Mouse (Mus musculus) forebrain, embryonic 12.5 days (tissue): ENCODE measurements around the gene Trpc4ap. TPM values are rescaled to one million over a fixed set of nuclear protein-coding genes. Genes with fewer than 3 reads are reported as not detected.

Experiments
- ATAC-seq: fragments of 200-750 bp; cut with Nextera tagmentation; 2 replicates; pipeline ENCODE4 v1.8.0; 2017; ENCODE audit warnings: moderate TSS enrichment; ENCODE audit not compliant: low FRiP score
- H3K27ac ChIP-seq: fragments of 300-500 bp; sonication (generic); 2 replicates; pipeline ENCODE4 v1.5.1; 2016; ENCODE audit warnings: mild to moderate bottlenecking
- H3K27me3 ChIP-seq: fragments of 300-500 bp; sonication (generic); 2 replicates; pipeline ENCODE4 v1.6.1; 2016; ENCODE audit warnings: mild to moderate bottlenecking
- H3K36me3 ChIP-seq: fragments of 300-500 bp; sonication (generic); replicated peaks from 2 replicates; pipeline ENCODE4 v1.6.1; 2016; ENCODE audit warnings: mild to moderate bottlenecking
- H3K4me1 ChIP-seq: fragments of 300-500 bp; sonication (generic); 2 replicates; pipeline ENCODE4 v1.6.1; 2016
- H3K4me2 ChIP-seq: fragments of 300-500 bp; sonication (generic); 2 replicates; pipeline ENCODE4 v1.6.1; 2016; ENCODE audit warnings: mild to moderate bottlenecking, moderate library complexity
- H3K4me3 ChIP-seq: fragments of 300-500 bp; sonication (generic); replicated peaks from 2 replicates; pipeline ENCODE4 v1.5.1; 2016; ENCODE audit warnings: mild to moderate bottlenecking
- H3K9ac ChIP-seq: fragments of 300-500 bp; sonication (generic); 2 replicates; pipeline ENCODE4 v1.6.1; 2016; ENCODE audit warnings: mild to moderate bottlenecking
- H3K9me3 ChIP-seq: fragments of 300-500 bp; sonication (generic); 2 replicates; pipeline ENCODE4 v1.6.1; 2016
- WGBS: fragments of 180-500 bp; shearing (Covaris S2); methylation state at CpG from one replicate; pipeline ENCODE4 v1.1.7; 2016; 5-methylcytosine and 5-hydroxymethylcytosine counted together
- microRNA counts: library from miRNA; unstranded; fragments of <30 nt; microRNA quantifications from one replicate; lab custom pipeline; 2017
- microRNA-seq: library from miRNA; unstranded; fragments of <30 nt; microRNA quantifications from one replicate; pipeline ENCODE4, GENCODE M21; 2017
- polyA plus RNA-seq: library from polyadenylated mRNA; unstranded; fragments of >200 nt; fragmentation: Nextera tagmentation; extraction: Ambion mirVana; gene quantifications from 2 replicates; pipeline ENCODE4 v1.2.1, GENCODE M21; 2016

Gene Trpc4ap
- polyA plus RNA-seq, 1 experiment from 2014 or later, result 159 TPM

DNA sequence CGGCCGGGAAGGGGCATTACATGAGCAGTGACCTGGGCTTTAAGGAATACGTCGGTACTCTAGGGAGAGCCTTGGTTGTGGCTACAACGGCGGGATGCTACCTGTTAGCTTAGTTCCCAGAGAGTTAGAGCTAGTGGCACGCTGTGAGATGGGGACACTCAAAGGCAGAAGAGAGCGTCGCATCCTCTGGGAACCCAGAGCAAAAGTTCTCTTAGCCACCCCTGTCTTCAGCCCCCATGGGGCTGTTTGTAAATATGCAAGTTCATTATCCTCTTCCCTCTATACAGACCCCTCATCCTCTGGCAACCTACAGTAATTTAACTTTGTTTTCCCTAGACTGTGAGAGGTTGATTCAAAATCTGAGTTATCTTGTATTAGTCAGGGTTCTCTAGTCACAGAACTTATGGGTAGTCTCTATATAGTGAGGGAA, 99.3 kb downstream of the Trpc4ap start:
- Histone ChIP-seq H3K36me3 (no peaks in the 10 kb centered on the region), H3K27me3 (peaks cover 11% of the 10 kb centered on the region; the same call in 1 of the 2 replicates), H3K9me3 (no peaks in the 10 kb centered on the region), H3K4me2 (peak overlapping the region; percentile 77), H3K9ac (peak overlapping the region; percentile 61), H3K4me3 (peak overlapping the region; percentile 60), H3K27ac (no peak overlapping the region), H3K4me1 (peaks cover 9% of the 10 kb centered on the region)
- ATAC-seq, result no peak
- WGBS, result 1% methylated on average over 9 of the region's 9 CpGs

DNA sequence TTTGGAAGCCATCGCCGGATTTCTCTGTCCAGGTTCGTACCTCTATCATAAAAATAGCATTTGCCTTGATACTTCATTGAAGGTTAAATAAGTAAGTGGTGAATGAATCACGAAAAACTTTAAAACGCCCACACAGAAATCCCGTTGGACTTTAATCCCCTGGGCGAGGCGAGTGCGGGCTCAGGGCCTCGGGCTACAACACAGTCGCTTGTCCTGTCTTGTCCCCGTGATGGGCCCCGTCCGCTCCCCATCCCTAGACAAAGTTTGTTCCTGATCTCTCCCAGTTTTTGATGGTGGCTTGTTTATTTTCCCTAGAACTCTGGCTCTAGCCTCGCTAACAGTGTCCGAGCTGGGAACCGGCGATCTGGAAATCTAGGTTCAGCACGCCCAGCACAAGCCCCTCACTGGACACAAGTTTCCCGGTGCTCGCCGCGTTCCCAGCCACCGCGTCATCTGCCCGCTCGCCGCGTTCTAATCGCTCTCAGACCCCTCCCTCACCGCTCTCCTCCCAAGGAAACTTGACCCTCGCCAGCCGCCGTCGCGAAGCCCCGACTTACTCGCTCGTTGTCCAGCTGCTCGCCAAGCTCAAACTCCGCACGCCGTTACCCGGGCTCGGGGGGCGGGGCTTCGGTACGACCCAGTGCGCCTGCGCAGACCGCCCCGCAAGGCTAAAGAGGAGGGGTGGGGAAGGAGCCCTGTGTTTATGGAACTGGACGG, 99.9 kb downstream of the Trpc4ap start, which contains the start of gene Gss:
Gene Gss, minus strand, starts transcription at position 674 of the 717 bp plus-strand sequence.
- H3K4me1 ChIP-seq, result peaks cover 9% of the 10 kb centered on the region
- peak within 1 kb of the TSS; percentile 61 for H3K9ac ChIP-seq
- H3K36me3 ChIP-seq, result no peaks in the 10 kb centered on the region
- peak within 1 kb of the TSS; percentile 82 for H3K27ac ChIP-seq
- peak; percentile 92 for ATAC-seq
- H3K4me2 ChIP-seq, result peak within 1 kb of the TSS; percentile 77
- H3K27me3 ChIP-seq, result peaks cover 11% of the 10 kb centered on the region; the same call in 1 of the 2 replicates
- H3K4me3 ChIP-seq, result peak within 1 kb of the TSS; percentile 60
- no peaks in the 10 kb centered on the region for H3K9me3 ChIP-seq
- WGBS, result under 1% methylated on average over 53 of the region's 53 CpGs

DNA sequence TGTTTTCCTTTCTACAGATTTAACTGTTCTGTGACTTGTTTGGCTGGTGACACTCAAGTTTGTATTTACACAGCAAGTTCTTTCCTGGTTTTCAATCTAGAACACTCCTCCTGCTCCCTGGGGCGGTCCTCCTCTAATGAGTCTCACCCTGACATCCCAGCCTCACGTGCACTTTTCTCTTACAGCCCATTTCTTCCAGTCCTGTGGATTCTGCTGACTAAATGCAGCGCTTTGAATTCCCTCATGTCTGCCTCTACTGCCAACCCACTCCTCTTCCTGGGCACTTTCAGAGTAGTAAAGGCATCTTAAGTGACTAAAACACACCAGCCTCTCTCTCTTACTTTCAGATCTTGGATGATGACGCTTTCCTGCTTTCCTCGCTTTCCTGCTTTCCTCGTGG, 100.5 kb downstream of the Trpc4ap start:
- H3K27me3 ChIP-seq, result peaks cover 9% of the 10 kb centered on the region; the same call in 1 of the 2 replicates
- peak overlapping the region; percentile 61 for H3K9ac ChIP-seq
- no peaks in the 10 kb centered on the region for H3K36me3 ChIP-seq
- WGBS, result 5% methylated on average over 6 of the region's 6 CpGs
- peak overlapping the region; percentile 60 for H3K4me3 ChIP-seq
- H3K9me3 ChIP-seq, result no peaks in the 10 kb centered on the region
- H3K4me1 ChIP-seq, result peaks cover 9% of the 10 kb centered on the region
- no peak for ATAC-seq
- H3K27ac ChIP-seq, result peak overlapping the region; percentile 82; the same call in 1 of the 2 replicates
- H3K4me2 ChIP-seq, result peak overlapping the region; percentile 77

DNA sequence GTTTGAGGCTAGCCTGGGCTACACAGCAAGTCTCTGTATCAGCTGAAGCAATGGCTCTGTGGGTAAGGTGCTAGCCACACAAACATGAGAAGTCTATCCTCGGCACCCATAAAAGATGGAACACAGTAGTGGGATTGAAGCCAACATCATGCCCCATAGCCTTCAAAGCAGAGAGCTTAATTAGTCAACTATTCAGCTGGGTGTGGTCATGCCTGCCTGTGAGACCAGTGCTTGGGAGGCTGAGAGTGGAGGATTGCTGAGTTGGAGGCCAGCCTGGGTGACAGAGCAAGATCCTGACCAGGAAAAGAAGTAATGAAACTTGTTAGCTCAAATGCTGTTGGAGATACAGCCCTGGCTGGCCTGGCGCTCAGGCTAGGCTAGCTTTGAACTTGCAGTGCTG, 101.3 kb downstream of the Trpc4ap start:
- Histone ChIP-seq H3K27ac (no peak overlapping the region), H3K9ac (no peak overlapping the region), H3K4me2 (no peak overlapping the region), H3K27me3 (peaks cover 2% of the 10 kb centered on the region; the same call in 1 of the 2 replicates), H3K9me3 (no peaks in the 10 kb centered on the region), H3K4me3 (no peak overlapping the region), H3K36me3 (no peaks in the 10 kb centered on the region), H3K4me1 (peaks cover 11% of the 10 kb centered on the region)
- no peak for ATAC-seq
- WGBS, result 85% methylated on average over 2 of the region's 2 CpGs

DNA sequence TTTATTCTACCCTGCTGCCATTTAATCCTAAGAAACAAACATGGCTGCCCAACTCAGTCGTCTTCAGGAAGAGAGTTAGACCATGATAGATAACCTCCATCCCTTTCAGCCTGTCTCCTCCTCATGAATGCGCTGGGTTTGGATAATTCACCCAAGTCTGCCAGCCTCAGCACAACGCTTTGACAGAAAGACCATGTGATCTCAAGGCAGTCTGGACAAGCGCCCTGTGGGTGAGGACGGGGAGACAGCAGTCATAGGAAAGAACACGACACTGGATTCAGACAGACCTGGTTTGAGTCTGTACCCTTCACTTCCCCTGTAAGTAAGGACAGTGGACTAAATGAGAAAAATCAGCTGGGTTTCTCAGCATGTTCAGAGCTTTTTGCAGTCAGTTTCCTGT, 102.7 kb downstream of the Trpc4ap start:
- no peaks in the 10 kb centered on the region for H3K36me3 ChIP-seq
- no peaks in the 10 kb centered on the region for H3K9me3 ChIP-seq
- no peak overlapping the region for H3K4me2 ChIP-seq
- H3K4me1 ChIP-seq, result peaks cover 20% of the 10 kb centered on the region
- H3K4me3 ChIP-seq, result no peak overlapping the region
- no peak overlapping the region for H3K27ac ChIP-seq
- no peak overlapping the region for H3K9ac ChIP-seq
- 80% methylated on average over 6 of the region's 6 CpGs for WGBS
- H3K27me3 ChIP-seq, result no peaks in the 10 kb centered on the region
- ATAC-seq, result no peak

DNA sequence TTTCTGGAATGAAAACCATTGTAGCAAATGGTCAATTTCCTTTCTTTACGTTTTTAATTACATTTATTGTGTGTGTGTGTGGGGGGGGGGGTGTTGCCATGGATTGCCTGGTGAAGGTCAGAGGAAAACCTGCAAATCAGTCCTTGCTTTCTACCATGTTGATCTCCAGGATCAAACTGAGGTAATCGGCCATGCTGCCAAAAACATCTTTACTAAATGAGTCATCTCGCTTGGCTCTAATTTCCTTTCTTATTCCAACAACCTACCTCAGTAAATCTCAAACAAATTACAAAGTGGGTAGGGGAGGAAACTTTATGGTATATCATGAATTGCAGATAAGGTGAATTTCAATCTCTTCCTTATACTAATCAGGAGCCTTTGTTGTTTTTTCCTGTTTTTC, 104.0 kb downstream of the Trpc4ap start:
- Histone ChIP-seq H3K4me3 (no peak overlapping the region), H3K4me2 (no peak overlapping the region), H3K36me3 (no peaks in the 10 kb centered on the region), H3K27me3 (no peaks in the 10 kb centered on the region), H3K4me1 (peaks cover 20% of the 10 kb centered on the region), H3K27ac (no peak overlapping the region), H3K9me3 (no peaks in the 10 kb centered on the region), H3K9ac (no peak overlapping the region)
- no peak for ATAC-seq
- WGBS, result 90% methylated on average over 3 of the region's 3 CpGs

DNA sequence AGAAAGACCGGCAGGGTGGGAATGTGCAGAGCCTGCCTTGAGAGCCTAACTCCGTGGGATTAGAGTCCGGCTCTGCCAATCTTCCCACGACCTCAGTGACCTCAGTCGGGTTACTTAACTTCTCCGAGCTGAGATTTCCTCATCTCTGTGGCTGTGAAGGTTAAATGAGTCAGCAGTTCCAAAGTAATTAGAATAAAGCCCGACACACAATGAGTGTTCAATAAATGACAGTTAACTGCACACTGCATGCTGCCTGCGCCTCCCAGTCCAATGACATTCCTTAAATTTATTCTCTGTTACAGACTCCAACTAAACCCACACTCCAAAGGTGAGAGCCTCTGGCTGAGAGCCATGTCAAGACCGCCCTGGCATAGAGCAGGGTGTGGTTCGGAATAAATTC, 106.7 kb downstream of the Trpc4ap start:
- Histone ChIP-seq H3K9me3 (no peaks in the 10 kb centered on the region), H3K4me1 (peaks cover 10% of the 10 kb centered on the region; the same call in 1 of the 2 replicates), H3K4me2 (no peak overlapping the region), H3K4me3 (no peak overlapping the region), H3K36me3 (no peaks in the 10 kb centered on the region), H3K27ac (no peak overlapping the region), H3K27me3 (no peaks in the 10 kb centered on the region), H3K9ac (0 out of 2 replicates have a peak overlapping the region, but pooled peaks have one; percentile 12)
- 31% methylated on average over 10 of the region's 10 CpGs for WGBS
- ATAC-seq, result no peak

DNA sequence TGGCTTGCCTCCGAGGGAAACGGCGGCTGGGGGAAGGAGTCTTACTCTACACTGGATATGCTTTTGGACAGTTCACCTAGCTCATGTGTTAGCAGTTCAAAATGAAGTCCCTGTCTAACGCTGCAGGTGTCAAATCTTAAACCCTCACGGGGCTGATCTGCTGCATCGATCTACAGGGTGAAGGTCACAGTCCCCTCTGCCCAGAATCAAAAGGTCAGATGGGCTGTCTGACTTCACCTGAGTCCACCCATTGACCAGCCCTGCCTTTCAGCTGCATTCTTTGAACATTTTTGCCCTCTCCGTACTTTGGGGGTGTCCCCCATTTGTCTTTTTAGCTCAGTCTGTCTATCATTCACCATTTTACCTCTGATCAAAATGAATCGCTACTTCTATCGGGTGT, 107.1 kb downstream of the Trpc4ap start:
- H3K27me3 ChIP-seq, result no peaks in the 10 kb centered on the region
- 59% methylated on average over 9 of the region's 9 CpGs for WGBS

More for the DNA sequence above, 107.1 kb downstream of the Trpc4ap start:
- no peak for ATAC-seq
- H3K27ac ChIP-seq, result no peak overlapping the region
- H3K9me3 ChIP-seq, result no peaks in the 10 kb centered on the region
- H3K4me1 ChIP-seq, result peaks cover 10% of the 10 kb centered on the region; the same call in 1 of the 2 replicates
- H3K4me3 ChIP-seq, result no peak overlapping the region
- no peak overlapping the region for H3K4me2 ChIP-seq
- H3K36me3 ChIP-seq, result no peaks in the 10 kb centered on the region
- H3K9ac ChIP-seq, result 0 out of 2 replicates have a peak overlapping the region, but pooled peaks have one; percentile 12

MicroRNA genes within 50 kb of the gene (microRNA counts, 519-probe panel; counts per million panel counts)
- not detected for microRNA mmu-miR-499 (lab: Ali Mortazavi, UCI)

Small RNA genes within 50 kb of the gene (microRNA-seq; reads per million reads assigned to microRNA genes)
- 4.6 reads per million, percentile 16 among the genes with 10 or more reads in this experiment for gene Mir499

Other genes starting within 250 kb of the Trpc4ap start
- gene Ncoa6, start 218.5 kb downstream of the Trpc4ap start, polyA plus RNA-seq, result 37.8 and 38.3 TPM in 2 replicates
- 22.5 and 22.9 TPM in 2 replicates for gene Acss2, start 174.4 kb downstream of the Trpc4ap start, polyA plus RNA-seq
- 27.5 and 32.1 TPM in 2 replicates for gene Ggt7, start 174.1 kb downstream of the Trpc4ap start, polyA plus RNA-seq
- gene Gss, start 99.6 kb downstream of the Trpc4ap start, polyA plus RNA-seq, result 16.6 and 20.0 TPM in 2 replicates
- 0.66 and 1.0 TPM in 2 replicates for gene Myh7b, start 81.2 kb downstream of the Trpc4ap start, polyA plus RNA-seq
- gene Edem2, start 37.1 kb upstream of the Trpc4ap start, polyA plus RNA-seq, result 32.6 and 33.0 TPM in 2 replicates
- not detected in 2 replicates for gene Gm17581, start 43.5 kb upstream of the Trpc4ap start, polyA plus RNA-seq
- gene Procr, start 58.7 kb upstream of the Trpc4ap start, polyA plus RNA-seq, result 1.4 and 2.6 TPM in 2 replicates
- gene Mmp24, start 83.0 kb upstream of the Trpc4ap start, polyA plus RNA-seq, result 3.4 and 4.4 TPM in 2 replicates
- 12.0 and 13.4 TPM in 2 replicates for gene BC029722, start 127.0 kb upstream of the Trpc4ap start, polyA plus RNA-seq
- 159 and 160 TPM in 2 replicates for gene Eif6, start 134.5 kb upstream of the Trpc4ap start, polyA plus RNA-seq
- gene Fam83c, start 142.5 kb upstream of the Trpc4ap start, polyA plus RNA-seq, result 0.50 and 0.68 TPM in 2 replicates
- gene Uqcc1, start 237.9 kb upstream of the Trpc4ap start, polyA plus RNA-seq, result 67.3 and 72.9 TPM in 2 replicates
- gene Gm15557, start 248.3 kb upstream of the Trpc4ap start, polyA plus RNA-seq, result not detected in 2 replicates